Mouse (Mus musculus): ENCODE data around the gene Capn8.

DNA sequence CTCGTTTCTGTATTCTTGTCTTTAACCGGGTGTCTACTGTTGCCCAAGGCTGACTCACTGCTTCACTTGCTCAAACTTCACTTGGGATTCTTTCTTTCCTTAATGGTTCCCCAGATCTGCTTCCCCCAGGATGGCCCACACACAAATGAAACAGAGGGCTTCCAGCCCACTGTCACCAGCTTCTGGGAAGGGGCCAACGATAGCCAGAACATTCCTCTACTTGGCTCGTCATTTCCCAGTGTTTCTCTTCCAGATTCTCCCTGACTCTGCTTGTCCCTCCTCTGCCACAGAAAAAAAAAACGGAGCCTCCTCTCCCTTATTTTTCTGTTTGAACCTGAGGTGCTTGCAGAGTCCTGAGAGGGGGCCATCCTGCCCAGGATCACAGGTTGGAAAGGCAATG is 45.5 kb upstream of the Capn8 start:
- TF ChIP-seq CTCF (IDR thresholded peaks at IDR 0.05; ENCODE audit: low read depth) (no peak), EP300 (IDR thresholded peaks at IDR 0.05; ENCODE audit: low read depth) (no peak)

Measured in liver, embryonic 14.5 days (tissue).